Mouse (Mus musculus) gastrocnemius, postnatal 36 days (tissue): ENCODE data around the gene Best2. TPM values are rescaled to one million over a fixed set of nuclear protein-coding genes. Genes with fewer than 3 reads are reported as not detected.

Experiments
- DNase-seq, 2 experiments: peaks; one replicate each; pipeline ENCODE4 v3.0.0; 2022
- intact Hi-C: fragments of 180-260 bp; cut with DNase I; formaldehyde crosslinking; loops from one replicate; pipeline ENCODE4 v1.15.1; 2025
- total RNA-seq, 2 experiments: library from RNA; stranded (reverse); gene quantifications; 2 replicates each; pipeline ENCODE4 v1.2.3; 2021

The Best2 gene
- total RNA-seq, 2 experiments from 2014 or later, result not detected

DNA sequence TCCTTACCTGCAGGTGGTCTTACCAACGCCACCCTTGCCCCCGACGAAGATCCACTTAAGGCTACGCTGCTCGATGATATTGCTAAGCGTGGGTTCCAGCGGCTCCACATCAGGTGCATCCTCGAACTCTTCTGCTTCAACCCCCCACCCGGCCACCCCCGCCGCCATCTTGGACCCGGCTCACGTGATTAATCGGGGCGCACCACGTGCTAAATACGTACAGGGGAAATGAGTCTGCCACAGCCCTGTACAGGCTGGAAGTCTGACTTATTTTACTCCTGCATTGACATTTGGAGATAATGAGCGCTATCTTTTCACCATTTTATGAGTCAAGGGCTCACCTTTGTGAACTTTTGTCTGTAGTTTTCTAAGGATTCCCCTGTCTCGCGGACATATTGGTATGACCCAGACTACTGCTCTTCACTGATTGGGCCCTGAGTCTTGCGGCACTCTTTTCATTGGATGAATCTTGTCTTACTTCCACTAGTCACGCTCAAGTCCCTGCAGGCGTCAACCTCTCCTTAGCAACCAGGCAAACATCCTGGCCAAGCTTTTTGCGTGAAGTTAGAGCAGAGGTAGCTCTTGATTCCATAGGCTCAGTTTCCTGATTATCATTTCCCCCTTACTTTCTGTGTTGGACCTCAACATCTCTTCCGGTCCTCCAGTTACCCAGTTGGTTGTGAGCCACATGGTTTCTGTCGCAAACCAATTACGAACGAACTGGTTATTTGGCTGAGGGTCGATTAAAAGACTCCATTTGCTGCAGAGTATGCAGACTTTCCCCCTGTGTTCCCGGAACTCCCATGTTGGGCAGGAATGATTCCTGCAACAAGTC is 11.0 kb upstream of the Best2 start, which contains the start of gene Asna1:
Gene Asna1, minus strand, starts transcription at position 184 of the 835 bp plus-strand sequence.
- intact Hi-C loops, result no loop called here
- peak; percentile 72 for DNase-seq

GRCm38 (mm10) chr8:85023846-85024245 is 9.5 kb upstream of the Best2 start:
- intact Hi-C loops, result no loop called here
- no peak for DNase-seq

DNA sequence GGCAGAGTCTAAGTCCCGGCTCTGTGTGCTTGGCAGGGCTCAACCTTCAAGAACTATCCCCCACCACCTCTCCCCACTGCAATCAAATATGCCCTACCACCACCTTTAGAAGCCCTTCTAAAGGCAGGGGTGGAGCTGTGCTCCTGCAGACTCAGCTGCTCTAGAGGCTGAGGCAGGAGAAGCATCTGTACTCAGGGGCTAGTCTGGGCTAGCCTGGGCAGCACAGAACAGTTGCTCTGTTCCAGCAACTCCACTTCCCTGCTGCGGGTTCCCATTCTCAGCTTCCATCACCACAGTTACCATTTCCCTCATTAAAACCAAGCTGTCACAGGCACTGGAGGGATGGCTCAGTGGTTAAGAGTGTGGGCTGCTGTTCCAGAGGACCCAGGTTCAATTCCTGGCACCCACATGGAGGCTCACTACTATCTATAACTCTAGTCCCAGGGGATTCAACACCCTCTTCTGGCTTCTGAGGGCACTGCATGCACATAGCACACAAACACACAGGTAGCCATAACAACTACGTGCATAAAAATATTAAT is 7.3 kb upstream of the Best2 start:
- intact Hi-C loops, result no loop called here
- DNase-seq, result no peak

- intact Hi-C loops, result no loop called here
- no peak for DNase-seq
Observed at GRCm38 (mm10) chr8:85017209-85017608, 2.9 kb upstream of the Best2 start.

DNA sequence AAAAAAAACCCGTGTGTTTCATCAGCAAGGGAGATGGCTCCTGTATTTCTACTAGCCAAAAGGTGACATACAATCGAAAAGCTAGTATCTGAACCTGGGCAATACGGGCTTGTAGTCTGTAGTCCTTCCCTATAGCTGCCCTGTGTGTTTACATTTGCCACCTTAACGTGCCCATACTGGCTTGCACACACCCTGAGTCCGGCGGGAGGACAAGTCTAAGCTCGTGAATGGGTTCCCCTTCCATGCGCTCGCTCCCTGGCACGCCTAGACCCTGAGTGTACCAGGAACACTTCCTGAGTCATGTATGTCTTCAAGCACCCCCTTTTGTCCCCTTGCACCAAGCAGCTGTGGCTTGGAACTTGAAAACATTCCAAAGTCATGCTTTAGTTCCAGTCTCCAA is 2.4 kb upstream of the Best2 start:
- intact Hi-C loops, result no loop called here
- DNase-seq, result no peak

DNA sequence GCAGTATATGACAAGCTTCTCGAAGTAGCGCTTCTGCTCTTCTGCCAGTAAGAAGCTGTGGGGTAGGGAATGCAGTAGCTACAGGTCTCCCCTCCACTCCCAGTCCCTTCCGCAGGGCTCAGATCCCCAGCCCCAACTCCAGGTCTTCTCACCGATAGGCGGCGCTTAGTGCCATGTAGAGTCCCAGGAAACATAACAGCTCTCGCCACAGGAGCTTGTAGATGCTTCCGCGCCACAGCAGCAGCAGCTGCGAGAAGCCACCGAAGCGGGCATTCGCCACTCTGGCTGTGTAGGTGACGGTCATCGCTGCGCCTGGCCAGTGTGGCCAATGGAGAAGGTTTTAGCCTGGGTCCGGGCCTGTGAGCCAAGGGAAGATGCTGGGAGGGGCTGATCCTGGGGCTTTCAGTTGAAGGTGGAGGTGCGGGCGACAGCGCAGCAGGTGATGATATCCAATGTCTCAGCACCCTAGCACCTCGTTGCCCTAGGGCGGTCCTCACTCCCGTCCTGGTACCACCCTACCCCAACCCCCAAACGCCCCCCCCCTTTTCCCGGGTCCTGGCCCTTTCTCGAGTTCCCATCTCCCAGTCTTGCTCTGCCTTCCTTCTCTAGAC is 996 bp downstream of the Best2 start:
- intact Hi-C loops, result no loop called here
- peak in 1 of 2 experiments; percentile 29 for DNase-seq

GRCm38 (mm10) chr8:85011242-85011641 is 3.1 kb downstream of the Best2 start:
- intact Hi-C loops, result no loop called here
- no peak for DNase-seq

GRCm38 (mm10) chr8:85007686-85008085 is 6.6 kb downstream of the Best2 start:
- intact Hi-C loops, result no loop called here
- no peak for DNase-seq

GRCm38 (mm10) chr8:84997649-84998295 is 16.6 kb downstream of the Best2 start:
- DNase-seq, result peak; percentile 85 to 89
- intact Hi-C loops, result loop anchor here (5.0 kb wide), 1 partner anchor 70 kb away; no protein-coding TSS in a partner anchor

- DNase-seq, result no peak
- intact Hi-C loops, result loop anchor here (5.0 kb wide), 1 partner anchor 70 kb away; no protein-coding TSS in a partner anchor
Observed at GRCm38 (mm10) chr8:84996978-84997377, 17.4 kb downstream of the Best2 start.

DNA sequence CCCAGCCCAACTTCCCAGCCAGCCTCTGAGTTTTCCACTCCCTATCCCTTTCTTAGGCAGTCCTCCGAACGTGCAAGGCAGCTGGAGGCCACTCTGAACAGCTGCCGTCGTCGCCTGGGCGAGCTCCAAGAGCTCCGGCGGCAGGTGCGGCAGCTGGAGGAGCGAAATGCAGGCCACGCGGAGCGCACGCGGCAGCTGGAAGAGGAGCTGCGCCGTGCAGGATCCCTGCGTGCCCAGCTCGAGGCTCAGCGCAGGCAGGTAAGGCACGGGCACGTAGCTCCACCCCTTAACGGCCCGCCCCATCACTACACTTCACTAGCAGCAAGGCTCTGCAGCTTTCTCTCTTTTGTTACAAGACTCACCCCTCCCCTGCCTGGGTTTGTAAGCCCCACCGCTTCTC is 18.7 kb downstream of the Best2 start:
- DNase-seq, result no peak
- intact Hi-C loops, result loop anchor here (5.0 kb wide), 1 partner anchor 68 kb away; no protein-coding TSS in a partner anchor

- no peak for DNase-seq
- intact Hi-C loops, result no loop called here
Observed at GRCm38 (mm10) chr8:84994375-84994774, 20.0 kb downstream of the Best2 start.

- intact Hi-C loops, result loop anchor here (1.0 to 2.0 kb wide), 2 partner anchors 17 to 46 kb away; no protein-coding TSS in a partner anchor
- DNase-seq, result no peak
Observed at GRCm38 (mm10) chr8:84990836-84991235, 23.5 kb downstream of the Best2 start.

- intact Hi-C loops, result loop anchor here (1.0 to 2.0 kb wide), 2 partner anchors 16 to 46 kb away; no protein-coding TSS in a partner anchor
- DNase-seq, result peak; percentile 94 to 96
Observed at GRCm38 (mm10) chr8:84990349-84990748, 24.0 kb downstream of the Best2 start, which contains the start of gene Hook2. TSS of gene Hook2 (plus strand) at chr8:84990603.

DNA sequence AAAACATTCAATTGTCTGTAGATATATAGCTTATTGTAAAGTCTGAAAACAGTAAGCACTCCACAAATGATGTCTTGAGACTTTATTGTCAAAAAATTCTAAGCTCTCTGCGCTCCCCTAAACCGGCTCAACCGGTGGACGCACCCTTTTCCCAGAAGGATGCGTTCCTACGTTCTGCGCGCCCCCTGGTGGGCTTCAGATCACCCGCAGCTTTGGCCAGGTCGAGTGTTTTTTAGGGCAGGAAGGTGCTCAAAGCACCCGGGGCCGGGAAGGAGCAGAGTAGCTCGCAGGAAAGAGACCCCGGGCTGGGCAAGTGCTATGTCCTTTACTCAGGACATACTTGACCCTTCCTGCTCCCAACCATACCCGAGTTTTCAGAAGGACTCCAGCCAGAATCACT is 24.5 kb downstream of the Best2 start:
- intact Hi-C loops, result loop anchor here (1.0 to 2.0 kb wide), 2 partner anchors 16 to 45 kb away; no protein-coding TSS in a partner anchor
- DNase-seq, result peak; percentile 92 to 94

DNA sequence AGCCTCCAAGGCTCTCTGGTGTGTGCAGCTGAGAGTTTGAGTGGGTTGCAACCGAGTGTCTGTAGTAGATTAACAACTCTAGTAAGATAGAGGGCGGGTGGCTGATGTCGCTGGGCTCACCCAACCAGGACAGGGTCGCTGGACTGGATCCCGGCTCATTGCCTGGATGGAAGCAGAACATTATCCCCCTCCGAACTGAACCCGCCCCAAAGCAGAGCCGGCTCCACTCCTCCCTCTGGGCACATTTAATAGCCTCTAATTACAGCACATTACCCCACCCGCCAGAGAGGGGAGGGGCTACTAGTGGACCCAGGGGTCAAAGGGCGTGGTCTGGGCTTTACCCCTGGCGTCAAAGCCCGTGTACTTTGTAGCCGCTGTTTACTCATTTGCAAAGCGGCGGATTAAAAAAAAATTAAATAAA is 25.0 kb downstream of the Best2 start:
- DNase-seq, result peak in 1 of 2 experiments; percentile 66
- intact Hi-C loops, result no loop called here

GRCm38 (mm10) chr8:84987903-84988302 is 26.4 kb downstream of the Best2 start:
- intact Hi-C loops, result no loop called here
- DNase-seq, result no peak

DNA sequence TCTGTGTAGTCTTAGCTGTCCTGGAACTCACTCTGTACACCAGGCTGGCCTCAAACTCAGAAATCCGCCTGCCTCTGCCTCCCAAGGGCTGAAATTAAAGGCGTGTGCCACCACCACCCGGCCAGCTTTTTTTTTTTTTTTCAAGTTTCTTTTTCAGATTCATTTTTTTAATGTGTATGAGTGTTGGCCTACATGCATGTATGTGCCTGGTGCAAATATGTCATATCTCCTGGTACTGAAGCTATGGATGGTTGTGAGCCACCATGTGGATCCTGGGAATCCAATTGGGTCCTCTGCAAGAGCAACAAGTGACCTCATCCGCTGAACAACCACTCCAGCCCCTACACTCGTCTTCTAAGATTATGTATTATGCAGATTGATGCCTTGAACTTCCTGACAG is 26.9 kb downstream of the Best2 start:
- intact Hi-C loops, result no loop called here
- DNase-seq, result no peak

DNA sequence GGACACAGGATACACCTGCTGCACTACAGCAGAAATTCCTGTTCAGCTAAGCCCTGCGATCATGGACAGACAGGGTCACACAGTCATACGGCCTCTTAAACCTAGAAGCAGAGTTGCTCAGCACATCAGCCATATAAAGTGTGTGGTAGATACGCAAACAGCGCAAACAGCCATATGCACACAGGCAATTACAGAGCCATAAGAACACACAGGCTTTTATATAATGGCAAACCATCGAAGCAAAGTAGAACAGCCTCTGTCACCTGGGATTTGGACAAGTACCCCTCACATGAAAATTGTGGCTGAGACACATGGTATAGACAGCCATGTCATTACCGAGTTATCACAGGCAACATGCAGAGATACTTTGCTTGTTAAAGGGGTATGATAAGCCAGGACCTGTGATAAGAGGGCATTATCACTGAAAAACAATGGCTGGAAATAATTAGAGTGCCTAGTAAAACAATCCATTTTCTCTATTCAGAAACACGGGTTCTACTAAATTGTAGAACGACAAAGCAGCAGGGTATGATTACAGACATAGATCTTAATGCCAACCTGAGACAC is 27.9 kb downstream of the Best2 start:
- no peak for DNase-seq
- intact Hi-C loops, result no loop called here

DNA sequence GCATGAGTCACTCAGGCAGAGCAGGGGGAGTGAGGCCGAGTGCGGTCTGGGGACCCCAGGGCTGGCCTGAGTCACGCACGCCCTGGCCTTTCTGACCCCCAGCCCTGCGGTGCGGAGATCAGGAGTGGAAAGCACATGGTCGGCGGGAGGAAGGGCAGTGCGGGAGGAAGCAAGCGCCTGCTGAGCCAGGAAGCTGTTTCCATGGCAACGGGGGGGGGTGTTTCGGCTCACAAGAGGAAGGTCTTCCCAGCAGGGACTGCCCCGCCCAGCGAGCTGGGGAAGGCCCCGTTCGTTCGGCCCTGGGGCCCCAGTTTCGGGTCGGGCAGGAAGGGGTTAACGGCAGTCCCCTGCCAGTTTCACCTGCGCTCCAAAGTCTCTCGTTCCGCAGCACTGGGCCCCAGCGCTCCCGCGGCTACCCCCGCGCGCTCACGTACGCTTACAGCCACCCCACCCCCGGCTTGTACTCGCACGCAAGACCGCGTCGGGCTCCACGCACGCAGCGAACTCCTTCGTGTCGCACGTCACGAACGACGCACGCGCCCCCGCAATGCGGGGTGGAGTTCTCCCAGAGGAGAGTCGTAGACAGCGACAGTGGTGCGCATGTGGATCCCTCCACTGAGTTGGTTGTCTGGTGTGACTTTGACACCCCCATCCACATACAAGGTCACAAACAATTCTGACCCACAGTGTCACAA is 28.5 kb downstream of the Best2 start:
- peak; percentile 72 to 79 for DNase-seq
- intact Hi-C loops, result no loop called here
